Mouse (Mus musculus): ENCODE results near the gene Ldlr. TPM values are rescaled to one million over a fixed set of nuclear protein-coding genes. Genes with fewer than 3 reads are reported as not detected.

Gene Ldlr
- polyA plus RNA-seq, 1 experiment from 2014 or later = 21.8 TPM

DNA sequence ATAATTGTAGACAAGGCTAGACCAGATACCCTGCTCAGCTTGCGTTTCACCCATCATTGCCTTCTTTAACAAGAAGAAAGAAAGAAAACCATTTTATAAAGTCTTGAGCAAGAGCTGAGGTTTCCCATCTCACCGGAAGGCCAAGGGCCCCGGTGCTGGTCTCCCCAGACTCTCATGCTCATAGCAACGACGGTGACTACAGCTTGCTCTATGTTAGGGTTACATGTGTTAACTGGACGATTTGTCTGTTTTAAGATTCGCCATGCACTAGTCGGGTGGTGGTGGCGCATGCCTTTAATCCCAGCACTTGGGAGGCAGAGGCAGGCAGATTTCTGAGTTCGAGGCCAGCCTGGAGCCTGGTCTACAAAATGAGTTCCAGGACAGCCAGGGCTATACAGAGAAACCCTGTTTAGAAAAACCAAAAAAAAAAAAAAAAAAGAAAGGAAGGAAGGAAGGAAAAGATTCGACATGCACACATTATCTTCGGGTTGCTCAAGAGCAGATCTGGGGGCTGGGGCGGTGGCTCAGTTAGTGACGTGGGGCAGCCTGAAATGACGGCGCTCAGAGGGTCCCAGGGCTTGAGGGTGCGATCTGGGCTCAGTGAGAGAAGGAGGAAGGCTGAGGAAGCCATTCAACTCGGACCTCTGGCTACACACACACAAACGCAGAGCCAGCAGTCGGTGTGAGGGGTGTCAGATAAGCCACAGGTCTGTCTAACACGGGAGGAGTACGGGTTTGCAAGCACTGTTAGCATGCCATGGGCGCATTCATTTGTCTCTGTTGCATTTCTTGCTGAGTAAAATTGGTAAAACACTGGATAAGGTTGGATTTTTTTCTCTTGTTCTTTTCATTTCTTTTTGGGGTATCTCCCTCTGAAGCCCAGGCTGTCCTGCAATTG, 2.2 kb downstream of the Ldlr start:
- peak; percentile 28 for DNase-seq (ENCODE audit: low spot score)

DNA sequence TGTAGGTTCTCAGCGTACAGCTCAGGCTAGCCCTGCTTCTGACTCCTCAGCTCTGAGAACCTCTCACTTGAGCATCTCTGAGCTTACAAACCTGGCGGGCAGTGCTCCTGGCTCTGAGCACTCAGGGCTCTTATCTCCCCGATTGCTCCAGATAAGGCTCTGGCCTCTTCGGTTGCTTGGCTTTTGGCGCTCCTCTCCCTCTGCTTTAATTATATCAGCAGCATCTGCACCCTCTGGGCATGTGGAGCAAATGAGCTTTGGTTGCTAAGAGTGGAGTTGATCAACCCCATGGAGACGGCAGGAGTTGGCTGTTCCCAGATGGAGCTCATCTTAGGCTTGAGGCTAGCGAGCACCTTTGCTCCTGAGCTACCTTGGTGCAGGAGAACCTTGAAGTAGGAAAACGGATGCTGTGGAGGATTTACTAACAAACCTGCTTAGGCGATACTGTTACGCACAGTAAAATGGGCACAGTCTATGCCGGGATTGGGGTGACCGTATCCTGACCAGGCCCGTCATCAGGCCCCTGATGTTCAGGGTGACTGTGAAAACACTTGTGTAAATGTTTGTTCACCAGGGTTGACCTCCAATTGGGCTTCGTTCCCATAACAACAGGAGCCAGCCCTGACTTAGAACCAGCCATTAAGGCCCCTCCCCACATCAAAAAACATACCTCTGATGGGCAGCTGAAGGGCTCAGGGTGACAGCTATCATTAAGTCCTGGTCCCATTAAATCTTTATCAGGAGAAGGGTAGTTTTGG, 3.1 kb downstream of the Ldlr start:
- DNase-seq (ENCODE audit: low spot score) = no peak

DNA sequence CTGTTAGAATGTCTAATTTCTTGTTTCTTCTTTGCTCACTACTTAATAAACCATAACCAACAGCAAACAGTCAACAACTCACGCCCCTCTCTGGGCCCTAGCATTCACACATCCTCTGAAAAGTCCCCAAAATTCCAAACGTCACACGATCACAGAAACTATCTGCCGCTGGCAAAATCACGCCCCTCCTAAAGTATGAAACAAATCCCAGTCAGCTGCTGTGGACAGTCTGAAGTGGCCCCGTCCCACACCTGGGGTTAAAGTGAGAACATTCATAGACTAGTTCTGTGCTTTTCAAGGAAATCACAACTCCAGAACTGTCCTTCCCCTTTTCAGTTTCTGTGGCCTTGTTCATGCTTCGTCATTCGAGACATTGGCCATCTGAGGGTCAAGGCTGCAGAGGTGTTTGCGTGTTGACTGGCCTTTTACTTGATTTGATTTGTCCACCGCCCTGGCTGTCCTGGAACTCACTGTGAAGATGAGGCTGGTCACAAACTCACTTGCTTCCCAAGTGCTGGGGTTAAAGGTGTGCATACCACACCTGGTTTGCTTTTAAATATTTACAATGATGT, 5.1 kb downstream of the Ldlr start:
- no peak for DNase-seq (ENCODE audit: low spot score)

DNA sequence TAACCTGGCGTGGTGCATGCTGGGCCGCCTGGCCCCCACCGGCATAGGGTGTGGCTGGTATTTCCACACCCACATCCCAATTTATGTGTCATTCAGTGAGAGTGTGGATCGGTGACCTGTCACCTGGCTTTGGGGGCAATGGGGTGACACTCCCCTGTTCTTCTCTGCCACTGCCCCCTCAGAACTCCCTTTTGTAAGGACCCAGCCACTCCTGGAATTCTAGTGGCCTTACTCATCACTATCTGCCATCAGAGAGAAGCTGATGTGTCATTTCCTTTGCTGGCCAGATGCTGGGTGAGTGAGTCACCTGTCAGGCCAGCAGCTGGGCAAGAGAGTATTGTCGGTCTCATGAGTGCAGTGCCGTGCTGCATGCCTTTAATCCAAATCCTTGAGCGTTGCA, 6.0 kb downstream of the Ldlr start:
- DNase-seq (ENCODE audit: low spot score) = no peak

DNA sequence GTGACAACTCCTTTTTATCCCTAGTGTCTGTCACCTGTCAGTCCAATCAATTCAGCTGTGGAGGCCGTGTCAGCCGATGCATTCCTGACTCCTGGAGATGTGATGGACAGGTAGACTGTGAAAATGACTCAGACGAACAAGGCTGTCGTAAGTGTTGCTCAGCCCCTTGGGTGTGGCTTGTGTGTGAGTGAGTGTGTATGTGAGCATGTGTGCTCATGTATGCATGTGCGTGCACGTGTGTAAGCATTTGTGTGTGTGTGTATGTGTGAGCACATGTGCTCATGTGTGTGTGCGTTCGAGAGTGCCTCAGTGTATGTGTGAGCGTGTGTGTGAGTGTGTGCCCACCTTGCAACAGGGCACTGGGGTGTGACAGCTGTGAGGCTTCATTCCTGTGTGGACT, 9.0 kb downstream of the Ldlr start:
- no peak for DNase-seq (ENCODE audit: low spot score)

DNA sequence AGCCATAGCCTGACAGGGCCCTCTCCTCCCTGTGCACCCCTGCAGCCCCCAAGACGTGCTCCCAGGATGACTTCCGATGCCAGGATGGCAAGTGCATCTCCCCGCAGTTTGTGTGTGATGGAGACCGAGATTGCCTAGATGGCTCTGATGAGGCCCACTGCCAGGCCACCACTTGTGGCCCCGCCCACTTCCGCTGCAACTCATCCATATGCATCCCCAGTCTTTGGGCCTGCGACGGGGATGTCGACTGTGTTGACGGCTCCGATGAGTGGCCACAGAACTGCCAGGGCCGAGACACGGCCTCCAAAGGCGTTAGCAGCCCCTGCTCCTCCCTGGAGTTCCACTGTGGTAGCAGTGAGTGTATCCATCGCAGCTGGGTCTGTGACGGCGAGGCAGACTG, 10.2 kb downstream of the Ldlr start:
- DNase-seq (ENCODE audit: low spot score) = no peak

DNA sequence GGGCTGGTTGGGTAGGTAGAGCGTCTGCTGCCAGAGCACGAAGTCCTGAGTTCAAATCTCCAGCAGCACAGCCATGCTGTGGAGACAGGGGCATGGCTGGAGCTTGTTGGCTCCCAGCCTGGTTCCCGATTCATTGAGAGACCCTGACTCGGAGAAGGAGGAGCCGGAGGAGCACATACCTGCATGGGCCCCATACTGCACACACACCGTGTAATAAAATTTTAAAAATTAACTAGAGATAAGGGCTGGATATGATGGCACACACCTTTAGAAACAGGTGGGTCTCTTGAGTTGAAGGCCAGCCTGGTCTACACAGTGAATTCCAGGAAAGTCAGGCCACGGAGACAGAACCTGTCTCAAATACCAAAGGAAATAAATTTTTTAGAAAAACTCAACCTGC, 10.7 kb downstream of the Ldlr start:
- DNase-seq (ENCODE audit: low spot score) = no peak

DNA sequence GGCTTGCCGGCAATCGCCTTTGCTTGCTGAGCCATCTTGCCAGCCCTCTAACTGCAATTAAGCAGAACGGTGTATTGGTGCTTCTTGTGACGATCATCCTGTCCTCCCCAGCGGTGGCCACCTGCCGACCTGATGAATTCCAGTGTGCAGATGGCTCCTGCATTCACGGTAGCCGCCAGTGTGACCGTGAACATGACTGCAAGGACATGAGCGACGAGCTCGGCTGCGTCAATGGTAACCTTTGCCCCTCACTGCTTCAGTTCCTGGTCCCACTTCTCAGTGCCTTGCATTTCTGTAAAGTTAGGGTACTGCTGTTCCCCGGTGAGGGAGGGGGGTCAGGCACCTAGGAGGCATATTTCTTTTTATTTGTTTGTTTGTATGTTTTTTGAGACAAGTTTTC, 11.8 kb downstream of the Ldlr start:
- DNase-seq (ENCODE audit: low spot score) = no peak

DNA sequence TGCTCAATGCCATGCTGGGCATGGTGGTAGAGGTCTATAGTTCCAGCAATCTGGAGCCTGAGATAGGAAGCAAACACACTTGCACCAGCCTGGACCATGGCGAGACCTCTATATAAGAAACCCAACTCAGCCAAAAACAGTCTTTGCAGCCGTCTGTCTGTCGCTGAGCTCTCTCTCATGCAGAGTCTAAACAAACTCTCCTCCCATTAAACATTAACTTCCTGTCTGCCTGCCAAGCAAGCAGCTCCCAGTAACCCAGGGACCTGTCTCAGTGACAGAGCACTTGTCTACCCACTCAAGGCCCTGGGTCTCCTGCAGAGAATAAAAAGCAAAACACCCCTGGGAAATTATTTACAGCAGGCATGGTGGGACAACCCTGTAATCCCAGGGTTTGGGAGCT, 13.3 kb downstream of the Ldlr start:
- DNase-seq (ENCODE audit: low spot score) = no peak

DNA sequence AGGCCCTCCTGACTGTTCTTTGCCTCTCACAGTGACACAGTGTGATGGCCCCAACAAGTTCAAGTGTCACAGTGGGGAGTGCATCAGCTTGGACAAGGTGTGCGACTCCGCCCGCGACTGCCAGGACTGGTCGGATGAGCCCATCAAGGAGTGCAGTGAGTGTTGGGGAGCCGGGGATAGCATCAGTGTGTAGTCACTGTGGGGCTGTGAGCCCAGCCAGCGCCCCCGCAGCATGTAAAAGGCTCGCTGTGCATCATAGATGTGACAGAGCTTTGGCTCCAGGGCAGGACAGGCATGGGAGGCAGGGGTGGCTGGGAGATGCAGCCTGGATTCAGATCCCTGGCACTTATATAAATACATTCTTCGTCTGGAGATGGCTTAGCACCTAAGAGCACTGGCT, 13.9 kb downstream of the Ldlr start:
- DNase-seq (ENCODE audit: low spot score) = no peak

DNA sequence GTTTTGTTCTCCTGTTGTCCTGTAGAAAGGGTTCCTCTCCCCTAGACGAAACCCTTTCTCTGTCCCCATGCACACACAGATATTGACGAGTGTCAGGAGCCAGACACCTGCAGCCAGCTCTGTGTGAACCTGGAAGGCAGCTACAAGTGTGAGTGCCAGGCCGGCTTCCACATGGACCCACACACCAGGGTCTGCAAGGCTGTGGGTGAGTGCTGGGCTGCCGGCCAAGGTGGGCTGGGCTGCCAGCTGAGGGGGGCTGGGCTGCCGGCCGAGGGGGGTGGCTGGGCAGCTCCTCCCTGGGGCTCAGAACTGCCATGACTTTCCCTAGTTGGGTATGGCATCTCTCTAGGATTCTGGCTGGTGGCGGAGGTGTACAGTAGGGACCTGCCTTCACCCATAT, 15.5 kb downstream of the Ldlr start:
- DNase-seq (ENCODE audit: low spot score) = no peak

DNA sequence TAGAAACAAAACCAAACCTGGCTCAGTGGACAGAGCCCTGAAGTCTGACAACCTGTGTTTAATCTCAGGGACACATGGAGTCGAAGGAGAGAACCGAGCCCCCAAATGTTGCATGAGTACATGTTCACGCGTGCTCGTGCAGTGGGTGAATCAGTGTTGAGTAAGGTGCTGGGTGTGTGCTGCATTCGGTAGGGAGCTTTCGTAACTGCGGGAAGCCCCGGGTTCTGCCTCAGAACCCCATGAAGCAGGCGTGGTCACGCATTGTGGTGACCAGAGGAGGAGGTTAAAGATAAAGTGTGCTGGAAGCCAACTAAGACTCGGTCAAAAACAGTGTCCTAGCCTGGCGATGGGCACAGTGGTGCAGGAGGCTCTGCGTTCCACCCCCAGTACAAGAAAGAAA, 17.1 kb downstream of the Ldlr start:
- no peak for DNase-seq (ENCODE audit: low spot score)

DNA sequence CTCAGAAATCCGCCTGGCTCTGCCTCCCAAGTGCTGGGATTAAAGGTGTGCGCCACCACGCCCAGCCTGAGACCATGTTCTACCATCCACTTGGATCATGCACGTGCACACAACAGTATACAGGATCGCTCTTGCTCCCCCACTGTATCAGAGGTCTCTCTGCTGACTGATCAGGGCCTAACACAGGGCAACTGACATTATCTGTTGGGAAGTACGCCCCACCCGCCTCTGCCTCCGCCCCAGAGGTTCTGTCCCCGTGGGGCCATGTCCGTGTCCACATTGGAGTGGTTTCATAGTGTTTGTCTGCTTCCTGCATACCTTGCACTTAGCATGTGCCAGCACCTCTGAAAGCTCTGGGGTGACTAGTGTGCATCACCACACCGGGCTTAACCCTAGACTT, 18.2 kb downstream of the Ldlr start:
- no peak for DNase-seq (ENCODE audit: low spot score)

DNA sequence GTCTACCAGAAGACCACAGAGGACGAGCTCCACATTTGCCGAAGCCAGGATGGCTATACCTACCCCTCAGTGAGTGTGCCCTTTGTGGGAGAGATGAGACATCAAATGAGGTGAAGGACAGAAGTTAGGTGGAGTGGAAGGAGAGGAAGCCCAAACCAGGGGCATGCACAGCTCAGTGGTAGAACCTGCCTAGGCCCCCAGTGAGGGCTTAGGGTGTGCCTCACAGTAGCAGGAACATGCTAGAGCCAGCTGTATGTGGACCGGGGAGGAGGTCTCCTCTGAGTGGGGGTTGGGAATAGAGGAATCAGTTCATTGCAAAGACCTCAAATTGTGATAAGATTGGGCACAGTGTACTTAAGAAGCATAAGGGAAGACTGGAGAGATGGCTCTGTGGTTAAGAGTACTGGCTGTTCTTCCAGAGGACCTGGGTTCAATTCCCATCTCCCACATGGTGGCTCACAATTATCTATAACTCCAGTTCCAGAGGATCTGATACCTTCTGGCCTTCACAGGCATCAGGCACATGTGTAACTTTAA, 24.0 kb downstream of the Ldlr start:
- DNase-seq (ENCODE audit: low spot score) = no peak

DNA sequence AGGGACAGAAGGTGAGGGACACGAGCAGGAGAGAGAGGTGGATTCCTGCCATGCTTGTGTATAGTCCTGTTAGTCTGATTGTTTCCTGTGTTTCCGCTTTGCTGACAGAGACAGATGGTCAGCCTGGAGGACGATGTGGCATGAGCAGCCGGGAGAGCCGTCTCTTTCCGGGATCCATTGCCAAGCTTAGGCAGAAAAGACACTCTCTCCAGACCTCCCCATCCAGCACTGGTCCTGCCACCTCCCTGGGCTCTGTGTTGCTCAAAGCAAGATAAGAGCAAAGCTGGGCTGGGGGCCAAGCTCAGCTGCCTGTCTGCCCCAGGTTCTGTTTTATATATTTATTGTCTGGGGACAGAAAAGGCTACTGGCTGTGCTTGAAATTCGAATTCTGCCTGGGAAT, 24.8 kb downstream of the Ldlr start:
- DNase-seq (ENCODE audit: low spot score) = no peak

DNA sequence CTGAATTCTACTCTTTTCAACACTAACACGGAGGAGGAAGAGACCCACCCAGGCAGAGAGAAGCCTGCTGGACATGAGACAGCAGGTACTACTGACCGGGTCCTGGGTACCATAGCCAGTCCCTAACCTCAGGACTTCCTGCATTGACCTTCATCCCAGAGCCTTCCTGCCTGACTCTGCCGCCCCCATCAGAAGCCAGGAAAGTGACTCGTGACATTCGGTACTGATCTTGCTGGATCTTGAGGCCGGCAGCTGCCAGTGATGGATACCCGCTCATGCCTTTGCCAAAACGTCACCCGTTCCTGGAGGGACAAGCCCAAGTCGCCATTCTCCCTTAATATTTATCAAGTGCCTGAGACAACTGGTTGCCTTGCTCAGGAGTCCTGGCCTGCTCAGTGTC, 25.2 kb downstream of the Ldlr start:
- no peak for DNase-seq (ENCODE audit: low spot score)

DNA sequence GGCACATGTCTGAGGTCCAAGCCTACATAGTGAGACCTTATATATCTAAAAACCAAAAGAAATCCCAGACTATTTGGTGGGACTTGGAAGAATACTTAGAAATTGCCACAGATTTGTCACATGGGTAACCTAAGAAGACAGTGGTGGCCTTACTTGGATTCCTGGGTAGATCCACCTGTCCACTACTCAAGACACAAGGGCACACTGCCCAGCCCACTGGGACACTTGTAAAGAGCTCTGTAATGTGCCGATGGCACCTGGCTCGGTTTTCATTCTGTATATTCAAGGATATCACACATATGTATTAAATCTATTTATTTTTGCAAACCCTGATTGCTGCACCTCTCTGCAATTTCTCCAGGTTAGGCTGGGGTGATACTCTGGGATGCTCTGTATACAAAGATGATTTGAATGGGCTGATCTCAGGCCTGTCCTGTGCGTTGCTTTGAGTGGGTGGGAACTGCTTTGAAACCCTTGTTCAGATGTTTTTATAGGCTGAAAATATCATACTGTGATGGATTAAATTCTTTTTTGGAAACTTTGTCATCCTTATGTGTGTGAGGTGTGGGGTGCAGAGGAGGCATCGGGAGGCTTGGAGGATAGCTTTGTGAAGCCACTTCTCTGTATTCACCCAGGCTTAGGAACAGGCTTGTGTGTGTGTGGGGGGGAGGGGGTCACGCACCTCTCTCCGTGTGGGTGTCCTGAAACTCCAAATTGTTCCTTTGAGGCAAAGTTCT, 26.3 kb downstream of the Ldlr start:
- no peak for DNase-seq (ENCODE audit: low spot score)

DNA sequence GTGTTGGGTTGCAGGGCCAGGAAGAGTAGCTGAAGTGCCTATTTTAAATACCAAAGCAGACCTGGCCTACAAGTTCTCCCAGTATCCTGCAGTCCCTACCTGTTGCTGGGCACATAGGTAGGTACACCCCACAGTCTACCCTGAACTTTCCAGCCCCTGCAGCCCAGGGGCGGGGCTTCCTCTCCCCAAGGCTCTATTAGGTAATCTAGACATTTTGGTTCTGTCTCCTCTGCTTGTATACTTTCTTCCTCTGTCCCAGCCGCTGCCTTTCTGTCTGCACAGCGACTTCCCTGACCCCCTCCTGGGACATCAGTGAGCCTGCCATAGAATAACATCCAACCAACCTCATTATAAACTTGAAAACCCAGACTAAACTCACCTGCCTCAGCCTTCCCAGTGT, 27.1 kb downstream of the Ldlr start:
- no peak for DNase-seq (ENCODE audit: low spot score)

DNA sequence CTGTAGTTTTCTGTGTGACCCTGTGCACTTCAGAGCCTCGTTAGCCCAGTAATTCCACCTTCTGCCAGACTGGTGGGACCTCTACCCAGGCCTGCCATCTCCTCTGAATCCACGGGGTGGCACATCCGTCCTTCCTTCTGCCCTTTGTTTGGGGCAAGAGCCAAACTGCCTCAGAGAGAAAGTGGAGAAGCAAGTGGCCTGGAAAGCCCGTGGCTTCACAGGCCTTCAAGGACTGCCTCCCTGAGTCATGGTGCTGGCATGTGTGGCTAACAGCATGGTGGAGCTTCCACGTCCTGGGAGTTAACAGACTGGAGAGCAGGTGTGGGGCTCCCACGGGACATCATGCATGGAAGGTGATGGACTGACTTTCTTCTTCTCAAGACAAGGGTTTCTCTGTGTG, 28.1 kb downstream of the Ldlr start:
- no peak for DNase-seq (ENCODE audit: low spot score)

DNA sequence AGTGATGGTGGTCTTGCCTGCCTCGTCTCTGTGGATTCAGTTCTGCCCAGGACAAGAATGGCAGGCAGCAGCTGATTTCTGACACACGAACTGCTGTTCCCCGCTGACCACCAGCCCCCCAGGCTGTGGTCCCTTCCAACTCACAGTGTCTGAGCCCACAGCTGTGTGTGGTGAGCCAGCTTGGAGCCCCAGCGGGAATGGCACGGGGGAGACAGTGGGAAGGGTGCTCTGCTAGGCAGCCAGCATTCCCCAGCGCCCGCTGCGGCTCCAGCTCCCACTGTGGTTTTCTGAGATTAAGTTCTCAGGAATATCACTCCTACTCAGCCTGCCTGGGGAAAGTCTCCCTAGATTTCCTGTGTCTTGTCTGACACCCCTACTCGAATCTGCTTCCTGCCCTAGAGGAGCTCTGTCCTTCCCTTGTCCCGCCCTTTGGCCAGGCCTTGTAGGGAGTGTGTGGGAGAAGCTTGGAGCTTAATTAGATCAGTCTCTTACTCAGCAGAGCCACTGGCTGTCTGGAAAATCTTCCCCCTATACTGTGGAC, 29.0 kb downstream of the Ldlr start:
- DNase-seq (ENCODE audit: low spot score) = no peak

DNA sequence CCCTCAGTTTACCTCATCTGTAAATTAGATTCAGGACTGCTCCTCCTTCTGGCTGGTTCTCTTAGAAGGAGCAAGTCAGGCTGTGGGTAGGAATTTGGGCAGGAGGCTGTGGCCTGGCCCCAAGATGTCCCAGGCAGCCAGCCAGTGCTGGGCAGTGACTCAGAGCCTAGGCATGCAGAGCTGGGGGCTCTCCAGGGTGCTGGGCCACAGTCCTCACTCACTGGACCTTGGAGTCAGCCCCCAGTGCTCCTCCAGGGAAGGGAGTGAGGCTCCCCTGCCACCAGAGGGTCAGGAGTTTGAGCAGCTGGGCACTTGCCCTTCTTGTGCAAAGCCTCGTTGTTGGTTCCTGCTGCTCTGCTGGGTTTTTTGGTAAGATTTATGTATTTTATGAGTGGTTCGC, 30.7 kb downstream of the Ldlr start:
- no peak for DNase-seq (ENCODE audit: low spot score)
